Mouse (Mus musculus) cortical plate, adult 2 months (tissue): ENCODE results near the gene Ddx28.

Experiments used
- CTCF ChIP-seq: fragments of 200-500 bp; IDR thresholded peaks from 2 replicates; pipeline ENCODE4 v1.5.1; 2011; ENCODE audit warnings: mild to moderate bottlenecking, control low read depth, low read length; ENCODE audit not compliant: insufficient read depth; ENCODE audit errors: extremely low read depth
- POLR2A ChIP-seq: fragments of 200-500 bp; IDR thresholded peaks from 2 replicates; pipeline ENCODE4 v1.6.1; 2011; ENCODE audit warnings: mild to moderate bottlenecking, low read length, control low read depth; ENCODE audit not compliant: insufficient read depth; ENCODE audit errors: extremely low read depth

DNA sequence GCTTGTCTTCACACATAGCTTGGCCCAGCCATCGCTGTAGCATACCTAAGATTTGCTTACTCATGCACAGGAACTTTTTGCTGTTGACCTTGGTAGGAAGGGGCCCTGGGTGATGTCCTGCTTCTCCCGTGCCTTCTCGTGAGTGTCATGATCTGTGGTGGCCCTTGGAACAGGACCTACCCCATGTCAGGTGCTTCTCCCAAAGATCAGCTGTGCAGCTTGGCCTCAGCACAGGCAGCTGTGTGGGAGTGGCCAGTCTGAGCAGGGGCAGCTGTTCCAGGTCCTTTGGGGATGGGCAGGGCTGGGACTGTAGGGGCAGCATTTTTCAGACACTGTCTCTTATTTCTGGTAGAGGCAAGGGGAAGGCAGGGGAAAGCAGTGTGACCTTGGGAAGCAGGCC lies 32.5 kb upstream of the Ddx28 start:
- TF ChIP-seq POLR2A, result no peak
- no peak for TF ChIP-seq CTCF
